Mouse (Mus musculus) liver, adult (tissue): ENCODE measurements at regions not wholly inside any gene's neighbourhood (a gene's known extent, or its start where the extent isn't known, plus 50 kb on each side); places are given as distances from the start of the nearest gene placed in this dataset.

Experiments used
- GATA4 ChIP-seq: IDR thresholded peaks from 2 replicates; pipeline ENCODE4 v1.6.1; 2014; ENCODE audit warnings: mild to moderate bottlenecking, low read length; ENCODE audit not compliant: insufficient replicate concordance

DNA sequence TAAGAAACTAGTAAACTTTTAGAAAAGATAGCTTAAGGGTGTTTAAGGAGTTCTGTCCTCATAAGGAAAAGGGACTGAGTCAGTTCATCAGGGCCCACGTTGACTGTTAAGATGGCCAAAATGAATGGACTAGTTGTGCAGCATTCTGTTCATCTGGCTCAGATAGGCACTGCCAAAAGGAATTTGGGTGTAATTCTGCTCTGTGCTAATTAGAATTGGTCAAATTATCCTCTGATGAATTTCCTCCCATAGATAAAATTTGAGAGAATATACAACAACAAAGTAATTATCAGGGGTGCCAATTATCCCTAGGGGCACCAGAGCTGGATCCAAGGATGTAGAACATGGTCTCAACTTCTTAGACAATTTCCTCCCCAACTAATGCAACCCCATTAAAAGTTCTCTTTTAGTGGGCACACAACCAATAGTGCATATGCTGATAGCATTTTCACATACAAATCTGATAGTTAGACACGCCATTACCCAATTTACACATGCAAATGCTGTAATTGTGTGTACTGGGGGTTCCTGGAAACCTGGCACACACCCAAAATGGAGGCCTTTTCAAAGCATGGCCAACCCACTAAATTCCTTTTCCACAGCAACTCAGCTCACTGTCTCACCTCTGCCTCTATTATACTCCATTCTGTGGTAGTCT lies 508.0 kb downstream of the Cypt12 start:
- TF ChIP-seq GATA4 = no peak

DNA sequence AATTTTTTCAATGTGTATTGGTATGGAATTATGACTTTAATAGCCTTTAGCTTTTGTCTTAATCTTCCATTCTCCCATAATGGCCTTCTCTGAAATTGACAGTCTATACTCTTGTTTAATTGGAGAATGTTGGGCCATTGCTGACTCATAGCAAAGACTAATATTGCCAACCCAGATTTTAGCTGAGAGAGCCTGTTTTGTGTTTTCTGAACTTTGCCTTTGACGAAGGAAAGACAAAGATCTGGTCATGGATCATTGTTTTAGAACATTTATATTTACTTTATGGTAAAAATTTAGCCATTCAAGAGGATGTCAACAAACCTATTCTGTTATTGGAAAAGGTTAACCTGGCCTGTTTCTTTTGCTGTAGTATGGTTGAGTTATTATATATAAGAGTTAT lies 512.1 kb downstream of the Cypt12 start:
- no peak for TF ChIP-seq GATA4

DNA sequence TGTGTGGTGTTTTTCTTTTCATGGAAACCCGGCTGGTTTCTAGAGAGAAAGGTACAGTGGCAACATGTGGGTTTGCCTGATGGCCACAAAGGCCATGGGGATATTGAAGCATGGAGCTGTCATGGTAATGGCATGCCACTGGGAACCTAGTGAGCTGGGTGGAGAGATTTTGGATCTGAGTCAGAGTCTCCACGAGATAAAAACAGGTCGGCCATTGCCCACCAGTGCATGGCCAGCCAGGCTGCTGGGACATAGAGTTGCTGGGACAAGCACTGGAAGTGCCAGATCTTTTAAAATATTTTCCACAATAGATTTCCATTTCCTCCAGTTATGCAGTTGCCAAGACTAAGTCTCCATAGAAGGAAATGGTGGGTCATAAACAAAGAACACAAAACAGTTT lies 523.6 kb downstream of the Cypt12 start:
- TF ChIP-seq GATA4 = peak; percentile 46; the same call in 1 of the 2 replicates

DNA sequence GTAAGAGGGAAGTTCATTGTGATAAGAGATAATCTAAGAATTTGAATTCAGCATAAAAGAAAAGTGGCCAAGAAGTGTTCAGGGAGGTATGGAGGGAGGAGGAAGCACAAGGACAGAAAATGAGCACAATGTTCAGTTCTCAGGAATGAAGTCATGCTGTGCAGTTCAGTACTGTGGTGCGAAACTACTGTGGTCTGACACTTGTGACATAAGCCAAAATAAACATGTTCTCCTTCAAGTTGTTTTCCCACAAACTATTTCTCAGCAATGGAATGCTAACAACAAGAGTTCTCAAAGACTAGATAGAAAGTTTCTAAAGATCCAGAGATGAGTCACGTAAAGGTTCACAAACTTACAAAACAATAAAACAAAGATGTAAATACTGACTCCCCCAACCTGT lies 531.3 kb downstream of the Cypt12 start:
- TF ChIP-seq GATA4 = no peak

DNA sequence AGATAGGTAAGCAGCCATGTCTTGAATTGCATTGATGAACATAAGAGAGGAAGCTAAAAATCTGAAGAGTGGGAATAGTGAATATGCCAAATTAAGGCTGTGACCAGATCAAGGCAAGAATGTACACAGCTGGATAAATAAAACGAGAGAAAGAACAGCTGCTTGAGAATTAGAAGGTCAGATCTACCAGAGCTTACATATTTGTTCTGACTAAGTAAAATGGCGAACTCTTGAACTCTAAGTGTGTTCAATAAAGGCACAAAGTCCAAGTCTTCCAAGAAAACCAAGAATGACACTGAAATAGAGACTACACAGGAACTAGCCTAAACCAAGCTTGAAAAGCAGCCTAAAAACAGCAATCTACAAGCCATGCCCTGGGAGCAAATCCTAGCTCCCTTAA lies 533.8 kb downstream of the Cypt12 start:
- TF ChIP-seq GATA4 = no peak

DNA sequence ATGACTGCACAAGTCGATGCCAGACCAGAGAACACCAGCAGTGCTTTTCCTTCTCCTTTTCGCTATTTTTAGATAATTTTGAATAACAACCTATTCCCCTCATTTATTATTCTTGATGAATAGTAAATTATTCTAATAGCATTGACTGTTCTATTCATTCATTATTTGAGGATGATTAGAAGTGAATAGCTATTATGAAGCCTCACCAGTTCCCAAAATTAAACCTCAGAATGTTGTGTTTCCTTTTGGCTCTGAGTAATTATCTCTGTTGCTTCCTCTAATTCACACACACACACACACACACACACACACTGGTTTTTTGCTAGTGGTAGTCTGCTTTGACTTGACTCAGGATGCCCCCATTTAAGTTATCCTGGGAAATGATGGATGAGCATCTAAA lies 540.7 kb downstream of the Cypt12 start:
- TF ChIP-seq GATA4 = peak; percentile 60

DNA sequence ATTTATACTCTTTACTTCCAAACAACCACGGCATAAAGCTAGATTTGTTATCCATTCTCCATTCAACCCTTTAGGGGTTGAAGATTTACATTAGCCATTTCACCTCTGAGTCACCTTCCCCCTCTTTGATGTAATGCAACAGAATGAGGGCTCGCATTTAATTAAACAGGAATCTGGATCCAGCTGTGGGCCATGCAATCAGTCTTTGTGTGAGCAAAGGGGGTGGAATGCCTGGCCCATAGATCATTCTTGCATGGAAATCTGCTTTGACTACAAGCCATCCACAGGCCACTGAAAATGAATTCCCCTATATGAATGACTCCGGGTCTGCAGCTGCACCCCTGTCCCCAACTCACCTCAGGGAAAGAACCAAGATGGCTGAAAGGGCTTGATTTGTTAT lies 574.4 kb downstream of the Cypt12 start:
- no peak for TF ChIP-seq GATA4

DNA sequence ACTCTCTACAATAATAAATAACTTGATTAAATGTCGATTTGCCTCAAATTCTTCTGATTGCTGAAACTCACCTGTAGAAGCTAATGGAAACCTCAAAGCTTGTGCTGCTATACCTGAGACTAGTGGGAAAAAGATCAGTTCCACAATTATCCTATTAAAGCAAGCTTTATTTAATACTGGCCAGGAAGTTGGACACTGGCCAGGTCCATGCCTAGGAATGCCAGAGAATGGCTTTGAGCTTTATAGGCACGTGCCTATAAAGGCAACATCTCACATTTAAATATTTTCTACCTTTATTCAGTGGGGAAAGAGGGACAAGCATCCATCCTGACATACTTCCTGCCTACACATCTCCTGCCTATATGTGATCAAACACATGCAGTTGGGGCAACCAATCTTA lies 575.8 kb downstream of the Cypt12 start:
- TF ChIP-seq GATA4 = no peak

DNA sequence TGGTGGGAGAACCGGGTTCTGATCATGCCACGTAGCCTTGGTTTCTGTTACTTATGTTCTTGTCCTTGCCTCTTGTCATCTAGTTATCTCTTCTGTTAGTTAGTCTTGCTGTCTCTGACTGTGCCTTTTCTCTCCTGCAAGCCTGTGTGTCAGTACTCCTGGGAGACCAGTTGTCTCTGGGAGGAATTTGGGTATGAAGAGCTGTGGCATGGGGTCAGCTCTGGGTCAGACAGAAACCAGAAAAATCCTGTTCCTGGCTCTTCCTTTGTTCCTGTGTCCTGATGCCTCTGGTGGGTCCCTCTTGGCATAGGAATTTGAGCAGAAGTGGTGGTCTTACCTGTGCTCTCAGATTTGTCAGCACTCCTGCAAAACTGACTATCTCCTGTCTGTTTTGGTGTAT lies 609.0 kb downstream of the Cypt12 start:
- TF ChIP-seq GATA4 = no peak

DNA sequence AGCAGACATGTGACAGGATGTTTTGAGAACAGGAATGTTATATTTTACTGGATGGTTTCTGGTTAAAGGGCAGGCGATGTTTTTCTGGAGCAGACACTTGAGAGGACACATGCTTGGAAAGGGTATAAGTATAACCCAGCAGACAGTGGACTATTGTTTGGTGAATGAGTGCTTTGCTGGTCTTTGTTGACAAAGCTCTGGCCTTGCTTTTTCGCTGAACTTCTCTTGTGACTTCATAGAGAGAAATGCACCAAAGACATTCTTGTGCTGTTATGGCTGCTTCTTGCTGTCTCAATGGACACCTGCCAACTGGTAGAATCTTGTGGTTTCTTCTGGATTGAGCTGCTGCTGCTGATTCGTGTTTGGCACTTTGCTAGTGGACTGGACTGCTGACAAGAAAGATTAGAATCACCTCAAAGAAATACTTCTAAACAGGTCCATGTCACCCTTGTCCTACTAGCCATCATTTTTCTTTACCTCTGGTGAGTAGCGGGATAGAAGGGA lies 612.1 kb downstream of the Cypt12 start:
- no peak for TF ChIP-seq GATA4

DNA sequence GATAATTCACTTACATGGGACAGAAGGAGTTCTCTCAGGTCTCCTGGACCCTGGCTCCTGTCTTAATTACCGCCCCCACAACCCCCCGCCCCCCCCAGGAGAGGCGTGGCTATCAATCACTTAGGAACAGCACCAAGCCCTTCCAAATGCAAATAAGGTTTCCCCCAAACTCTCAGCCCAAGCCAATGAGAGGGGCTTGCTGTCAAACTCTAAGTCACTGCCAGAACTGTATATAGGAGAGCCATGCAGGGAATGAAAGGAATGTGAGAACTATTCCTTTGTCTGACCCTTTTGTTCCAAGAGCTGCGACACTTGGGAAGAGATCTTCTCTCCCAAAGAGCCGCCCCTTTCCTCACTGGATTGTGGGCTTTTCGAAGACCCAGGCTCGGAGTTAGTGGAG lies 672.4 kb downstream of the Cypt12 start:
- no peak for TF ChIP-seq GATA4

DNA sequence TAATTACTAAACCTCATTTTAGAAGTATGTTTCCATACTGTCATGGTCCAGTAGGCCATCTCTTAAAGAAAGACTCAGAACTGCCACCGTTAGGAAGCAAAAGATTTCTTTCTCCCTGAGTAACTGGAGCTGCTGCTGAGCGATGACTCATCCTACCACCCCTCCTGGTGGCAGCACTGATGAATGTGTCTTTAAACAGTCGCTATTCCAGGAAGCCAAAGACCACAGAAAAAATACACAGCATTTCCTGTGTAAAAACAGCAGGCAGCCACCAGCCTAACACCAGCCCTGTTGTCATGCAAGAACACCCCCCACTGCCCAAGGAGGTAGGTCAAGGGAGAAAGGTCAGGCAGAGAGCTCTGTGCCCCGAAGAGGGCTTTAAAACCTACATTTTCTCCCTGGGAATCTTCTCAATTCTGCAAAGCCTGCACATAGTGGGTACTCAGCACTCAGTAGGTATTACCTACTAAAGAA lies 675.7 kb downstream of the Cypt12 start:
- TF ChIP-seq GATA4 = no peak

DNA sequence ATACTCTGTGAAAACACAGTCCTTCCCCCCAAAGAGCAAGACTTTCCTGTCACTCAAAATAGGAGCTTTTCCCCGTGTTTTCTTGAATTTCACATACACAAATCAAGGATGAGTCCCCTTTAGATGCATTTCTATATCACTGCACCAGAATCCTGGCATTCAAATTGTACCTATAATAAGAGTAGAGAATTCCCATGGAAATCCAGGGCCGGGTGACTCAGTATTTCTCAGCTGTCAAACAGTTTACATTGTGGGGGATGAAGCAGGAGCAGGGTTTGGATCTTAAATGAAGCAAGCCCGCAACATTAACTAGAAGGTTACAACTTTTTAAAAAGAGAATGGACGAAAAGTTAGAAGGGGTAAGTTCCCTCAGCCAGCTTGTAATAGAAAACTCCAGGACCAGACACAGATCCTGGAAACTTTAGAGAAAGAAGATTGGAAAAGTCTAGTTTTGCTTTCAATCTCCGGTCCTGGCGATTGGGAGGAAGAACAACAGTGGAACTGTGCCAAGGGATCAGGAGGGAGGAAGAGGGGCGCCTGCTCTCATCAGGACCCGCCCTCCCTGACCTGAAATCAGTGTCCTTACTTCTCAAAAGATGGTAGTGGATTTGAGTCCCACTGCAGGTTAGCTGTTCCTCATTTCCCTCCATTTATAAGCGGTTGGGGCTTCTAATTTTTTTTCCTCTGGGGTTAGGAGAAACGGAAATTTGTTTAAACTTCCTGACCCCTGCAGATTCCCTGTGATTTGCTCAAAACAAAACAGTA lies 676.4 kb downstream of the Cypt12 start:
- TF ChIP-seq GATA4 = no peak

DNA sequence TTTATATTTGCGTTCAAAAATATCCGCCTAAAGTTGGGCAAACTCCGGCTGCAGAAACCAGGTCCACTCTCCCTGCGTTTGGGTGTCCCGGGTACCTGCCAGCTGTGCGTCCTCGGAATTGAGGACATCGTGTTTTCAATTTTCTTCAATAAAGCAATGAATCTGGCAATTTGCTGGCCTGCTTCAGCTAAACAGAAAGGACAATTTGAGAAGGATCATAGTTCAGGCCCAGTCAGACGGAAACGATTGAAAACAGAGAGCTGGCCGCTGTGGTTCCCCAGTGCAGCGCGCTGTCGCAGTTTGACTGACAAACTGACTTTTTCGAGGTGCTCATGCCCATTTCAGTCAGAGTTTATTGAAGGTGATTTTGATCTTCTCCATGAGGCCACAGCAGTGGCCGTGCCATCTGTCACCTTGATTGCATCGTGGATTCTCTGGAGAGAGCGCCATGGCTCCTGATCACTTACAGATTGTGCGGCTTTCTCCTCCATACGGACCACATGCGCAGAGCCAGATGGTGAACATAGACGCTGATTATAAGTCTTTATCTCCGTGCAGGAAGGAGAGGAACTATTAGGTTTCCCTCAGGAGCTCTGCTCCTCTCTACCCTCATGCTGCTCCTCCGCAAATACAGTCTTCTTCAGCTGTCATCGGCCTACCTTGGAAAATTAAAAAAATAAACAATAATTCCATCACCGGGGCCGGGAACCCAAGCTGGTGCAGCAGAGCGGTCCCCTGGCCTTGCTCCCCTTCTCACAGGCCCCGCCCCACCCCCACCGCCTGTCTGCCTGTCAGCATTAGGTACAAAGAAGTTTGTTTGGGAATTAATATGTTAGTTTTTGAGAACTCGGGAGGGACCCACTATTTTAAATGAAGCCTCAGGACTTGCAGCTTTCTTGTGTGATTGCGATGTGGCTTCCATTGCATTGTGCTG lies 677.5 kb downstream of the Cypt12 start:
- TF ChIP-seq GATA4 = no peak

DNA sequence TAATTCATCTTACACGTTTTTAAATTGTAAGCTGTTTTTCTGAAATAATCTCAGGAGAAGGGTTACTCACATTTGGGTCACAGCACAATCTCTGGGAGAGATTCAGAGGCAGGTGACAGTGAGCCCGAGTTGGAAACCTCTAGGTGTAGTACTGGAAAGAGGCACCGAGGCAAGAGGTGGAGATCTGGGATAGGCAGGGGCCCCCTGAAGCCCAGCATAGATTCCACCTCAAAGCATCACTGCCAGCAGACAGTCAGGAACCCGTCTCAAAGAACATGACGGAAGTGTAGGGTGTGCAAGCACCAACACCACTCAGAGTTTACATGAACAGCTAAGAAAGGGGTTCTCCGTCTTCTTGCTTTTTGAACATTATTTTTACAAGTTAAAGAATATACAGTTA lies 678.2 kb downstream of the Cypt12 start:
- TF ChIP-seq GATA4 = no peak
